15 mouse cellular contexts compared by ENCODE assay signal in the genomic region with DNA sequence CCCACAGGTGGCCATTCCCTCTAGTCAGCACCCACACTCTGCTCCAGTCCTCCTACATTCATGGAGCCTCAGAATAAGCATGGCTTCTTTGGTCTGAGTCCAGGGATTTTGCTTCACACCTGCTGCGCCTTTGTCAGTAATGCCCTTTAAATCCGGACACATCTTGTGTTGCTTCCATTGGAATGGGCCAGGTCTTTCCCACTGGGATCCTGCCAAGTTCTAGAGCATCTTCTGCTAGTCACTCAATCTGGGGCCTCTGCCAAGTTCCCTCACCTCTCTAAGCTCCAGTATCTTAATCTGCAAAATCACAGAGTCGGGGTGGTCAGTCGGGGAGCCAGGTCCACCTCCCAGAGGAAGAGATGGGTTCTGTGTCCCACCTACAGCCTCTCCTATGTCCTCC. TPM values are rescaled to one million over a fixed set of nuclear protein-coding genes. Genes with fewer than 3 reads are reported as not detected.
"Had no signal": no experiment of that assay in that cellular context is flagged by ENCODE, and none has a peak within 500 bp of the region (broad histone marks: within the 10 kb centered on the region; RNA-seq: fewer than 3 reads in every experiment).

No protein-coding gene starts in this region.

- H3K9me3 ChIP-seq: limb, embryonic 10.5 days; midbrain, embryonic 10.5 days had no signal

- DNase-seq: kidney, postnatal 10 days; kidney, postnatal 4 days; lung, embryonic 14.5 days; lung, postnatal 10 days; lung, postnatal 4 days; midbrain, embryonic 14.5 days; thymus, postnatal 4 days had no signal

- H3K27ac ChIP-seq: layer of hippocampus, adult 2 months; limb, embryonic 10.5 days; midbrain, embryonic 10.5 days; stomach, postnatal 0 days had no signal

- H3K4me3 ChIP-seq: layer of hippocampus, adult 2 months; limb, embryonic 10.5 days; midbrain, embryonic 10.5 days; myocyte had no signal

- H3K4me2 ChIP-seq: liver, embryonic 11.5 days; lung, embryonic 14.5 days had no signal

- H3K4me1 ChIP-seq: limb, embryonic 10.5 days; midbrain, embryonic 10.5 days had no signal

- H3K36me3 ChIP-seq: limb, embryonic 10.5 days; midbrain, embryonic 10.5 days had no signal

- H3K9ac ChIP-seq: lung, embryonic 14.5 days had no signal

RNA-seq across cellular contexts. Expression of gene Rbfox1, which starts 20.8 kb away (rescaled TPM):
- total RNA-seq: megakaryocyte, adult 5-6 weeks; neutrophil, adult 5-6 weeks had no signal
